Mouse (Mus musculus): Measurements from ENCODE around the gene Col27a1. TPM values are rescaled to one million over a fixed set of nuclear protein-coding genes. Genes with fewer than 3 reads are reported as not detected.

The Col27a1 gene
- total and polyA plus RNA-seq, 3 experiments = not detected

DNA sequence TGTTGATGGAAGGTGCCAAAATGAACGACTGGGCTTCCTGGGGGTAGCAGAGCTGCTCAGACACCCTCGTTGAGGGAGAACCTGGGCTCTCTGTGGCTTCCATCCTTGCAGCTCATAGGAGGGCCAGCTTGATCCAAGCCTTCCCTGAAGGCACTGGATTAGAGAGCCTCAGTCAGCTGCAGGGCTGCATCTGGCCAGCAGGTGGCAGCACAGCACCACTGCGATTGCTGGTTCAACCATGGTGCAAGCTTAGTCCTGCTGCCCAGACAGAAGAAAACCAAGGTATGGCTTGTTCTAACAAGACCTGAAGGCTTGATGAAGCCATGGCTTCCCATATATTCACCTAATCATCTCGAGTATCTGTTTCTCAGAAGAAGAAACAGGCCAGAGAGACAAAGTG, 154.8 kb downstream of the Col27a1 start:
- Histone ChIP-seq H3K27ac (ENCODE audit: control insufficient read depth, low read depth, low read length) (no peak overlapping the region), H3K4me3 (ENCODE audit: control insufficient read depth in 1 of 2, insufficient read depth in 1 of 2, low read depth in 2 of 2, low read length in 2 of 2) (no peak overlapping the region), H3K4me1 (ENCODE audit: control insufficient read depth in 1 of 2, insufficient read depth in 2 of 2, low read length in 2 of 2) (no peaks in the 10 kb centered on the region), H3K9me3 (replicated peaks; ENCODE audit: insufficient read depth, low read length) (no peaks in the 10 kb centered on the region), H3K27me3 (ENCODE audit: control insufficient read depth in 1 of 2, insufficient read depth in 2 of 2, low read length in 2 of 2) (no peaks in the 10 kb centered on the region), H3K36me3 (ENCODE audit: control insufficient read depth in 1 of 2, insufficient read depth in 2 of 2, low read length in 2 of 2) (peaks cover 0 to under 1% of the 10 kb centered on the region in 2 experiments; a peak in 1 of 4 replicates), H3K79me2 (ENCODE audit: control insufficient read depth, insufficient read depth, low read length, poor library complexity) (no peaks in the 10 kb centered on the region), H3K9ac (ENCODE audit: control insufficient read depth, low read depth, low read length, poor library complexity, severe bottlenecking) (no peak overlapping the region)
- TF ChIP-seq BHLHE40 (IDR thresholded peaks at IDR 0.05; ENCODE audit: borderline replicate concordance, low read depth, low read length) (0 out of 2 replicates have a peak, but pooled peaks have one; percentile 23), SIN3A (IDR thresholded peaks at IDR 0.05; ENCODE audit: low read length) (peak; percentile 27; the same call in 1 of the 2 replicates), CHD1 (IDR thresholded peaks at IDR 0.05; ENCODE audit: low read depth, low read length) (no peak), RCOR1 (IDR thresholded peaks at IDR 0.05; ENCODE audit: low read depth, low read length) (no peak), SMC3 (IDR thresholded peaks at IDR 0.05; ENCODE audit: low read depth, low read length) (peak; percentile 91), GATA1 (IDR thresholded peaks at IDR 0.05; ENCODE audit: low read depth, low read length) (no peak), POLR2A (IDR thresholded peaks at IDR 0.05; ENCODE audit: control insufficient read depth in 1 of 2, insufficient read depth in 1 of 2, low read depth in 1 of 2, low read length in 2 of 2, poor library complexity in 1 of 2) (no peak), GABPA (IDR thresholded peaks at IDR 0.05; ENCODE audit: low read depth, low read length) (no peak), ETS1 (IDR thresholded peaks at IDR 0.05; ENCODE audit: low read depth, low read length) (no peak), NRF1 (IDR thresholded peaks at IDR 0.05; ENCODE audit: insufficient read depth, low read depth, low read length, poor library complexity, severe bottlenecking) (no peak), RAD21 (IDR thresholded peaks at IDR 0.05; ENCODE audit: low read depth, low read length) (peak; percentile 96), UBTF (IDR thresholded peaks at IDR 0.05; ENCODE audit: borderline replicate concordance, insufficient read depth, low read depth, low read length) (no peak), MYB (IDR thresholded peaks at IDR 0.05; ENCODE audit: low read depth, low read length) (no peak), ZC3H11A (IDR thresholded peaks at IDR 0.05; ENCODE audit: low read depth, low read length) (peak; percentile 84), MEF2A (IDR thresholded peaks at IDR 0.05; ENCODE audit: extremely low read depth, insufficient replicate concordance, low read depth, low read length, poor library complexity, severe bottlenecking) (no peak), POLR2AphosphoS5 (IDR thresholded peaks at IDR 0.05; ENCODE audit: borderline replicate concordance, low read depth, low read length) (no peak), CTCF (IDR thresholded peaks at IDR 0.05 in 2 of 3, conservative IDR thresholded peaks at IDR 0.05 in 1 of 3; ENCODE audit: control insufficient read depth in 1 of 3, insufficient read depth in 1 of 3, low read depth in 2 of 3, low read length in 3 of 3, poor library complexity in 1 of 3, severe bottlenecking in 1 of 3) (peak; percentile 96 to 98 (median 98))
- peak; percentile 74 for DNase-seq (ENCODE audit: low read depth, low spot score)

DNA sequence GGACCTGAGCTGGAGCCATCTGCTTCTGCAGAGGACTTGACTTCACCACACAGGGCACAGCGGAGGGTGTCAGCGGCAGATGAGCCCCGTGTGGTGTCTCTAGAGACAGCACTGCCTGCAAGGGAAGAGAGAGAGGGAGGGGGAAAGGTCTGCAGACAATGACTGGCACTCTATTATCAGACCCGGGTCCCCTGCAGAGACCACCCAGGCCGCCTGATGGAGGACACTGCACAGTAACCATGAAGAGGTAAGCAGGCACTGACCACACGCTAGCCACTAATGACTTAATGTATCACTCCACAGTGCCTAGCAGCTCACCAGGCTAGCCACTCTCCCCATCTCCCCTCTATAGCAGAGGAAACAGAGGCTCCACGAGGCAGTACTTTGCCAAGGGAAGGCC, 157.1 kb downstream of the Col27a1 start:
- H3K9ac ChIP-seq (ENCODE audit: control insufficient read depth, low read depth, low read length, poor library complexity, severe bottlenecking) = no peak overlapping the region
- no peak overlapping the region for H3K4me3 ChIP-seq (ENCODE audit: control insufficient read depth in 1 of 2, insufficient read depth in 1 of 2, low read depth in 2 of 2, low read length in 2 of 2)
- H3K4me1 ChIP-seq (ENCODE audit: control insufficient read depth in 1 of 2, insufficient read depth in 2 of 2, low read length in 2 of 2) = peaks cover 0 to 16% of the 10 kb centered on the region in 2 experiments; a peak in 3 of 4 replicates
- H3K27ac ChIP-seq (ENCODE audit: control insufficient read depth, low read depth, low read length) = no peak overlapping the region
- TF ChIP-seq ZKSCAN1 (IDR thresholded peaks at IDR 0.05; ENCODE audit: low read depth, low read length) = no peak
- no peak for TF ChIP-seq HCFC1 (IDR thresholded peaks at IDR 0.05; ENCODE audit: low read depth, low read length)
- TF ChIP-seq MEF2A (IDR thresholded peaks at IDR 0.05; ENCODE audit: extremely low read depth, insufficient replicate concordance, low read depth, low read length, poor library complexity, severe bottlenecking) = no peak
- no peak for TF ChIP-seq ETS1 (IDR thresholded peaks at IDR 0.05; ENCODE audit: low read depth, low read length)
- TF ChIP-seq POLR2AphosphoS5 (IDR thresholded peaks at IDR 0.05; ENCODE audit: borderline replicate concordance, low read depth, low read length) = no peak
- TF ChIP-seq ELF1 (IDR thresholded peaks at IDR 0.05; ENCODE audit: low read depth, low read length) = no peak
- no peak for TF ChIP-seq CHD1 (IDR thresholded peaks at IDR 0.05; ENCODE audit: low read depth, low read length)
- TF ChIP-seq JUND (IDR thresholded peaks at IDR 0.05; ENCODE audit: low read depth, low read length) = no peak
- TF ChIP-seq MAZ (IDR thresholded peaks at IDR 0.05; ENCODE audit: low read depth, low read length) = no peak
- no peak for TF ChIP-seq SMC3 (IDR thresholded peaks at IDR 0.05; ENCODE audit: low read depth, low read length)
- no peaks in the 10 kb centered on the region for H3K79me2 ChIP-seq (ENCODE audit: control insufficient read depth, insufficient read depth, low read length, poor library complexity)
- DNase-seq (ENCODE audit: low read depth, low spot score) = no peak
- H3K9me3 ChIP-seq (replicated peaks; ENCODE audit: insufficient read depth, low read length) = no peaks in the 10 kb centered on the region
- peaks cover 0 to 14% of the 10 kb centered on the region in 2 experiments; a peak in 2 of 4 replicates for H3K36me3 ChIP-seq (ENCODE audit: control insufficient read depth in 1 of 2, insufficient read depth in 2 of 2, low read length in 2 of 2)
- no peaks in the 10 kb centered on the region for H3K27me3 ChIP-seq (ENCODE audit: control insufficient read depth in 1 of 2, insufficient read depth in 2 of 2, low read length in 2 of 2)
